Mouse (Mus musculus): ENCODE data around the gene 1600014C10Rik.
A peak's percentile ranks its signal among the peaks of the same experiment; 100 is the strongest.

The 1600014C10Rik gene

GRCm38 (mm10) chr7:38215697-38216096, 32.7 kb downstream of the 1600014C10Rik start:
- DNase-seq (ENCODE audit: low spot score): no peak

GRCm38 (mm10) chr7:38217417-38218171, 34.6 kb downstream of the 1600014C10Rik start:
- DNase-seq (ENCODE audit: low spot score): peak; percentile 75

- DNase-seq (ENCODE audit: low spot score): no peak
Measured at GRCm38 (mm10) chr7:38218631-38219367, 35.8 kb downstream of the 1600014C10Rik start.

GRCm38 (mm10) chr7:38219526-38219925, 36.5 kb downstream of the 1600014C10Rik start:
- DNase-seq (ENCODE audit: low spot score): no peak

GRCm38 (mm10) chr7:38220866-38221265, 37.8 kb downstream of the 1600014C10Rik start:
- no peak for DNase-seq (ENCODE audit: low spot score)

- DNase-seq (ENCODE audit: low spot score): peak; percentile 39
Measured at GRCm38 (mm10) chr7:38224577-38225369, 41.8 kb downstream of the 1600014C10Rik start.

GRCm38 (mm10) chr7:38226226-38226625, 43.2 kb downstream of the 1600014C10Rik start:
- DNase-seq (ENCODE audit: low spot score): no peak

GRCm38 (mm10) chr7:38227181-38227899, 44.3 kb downstream of the 1600014C10Rik start:
- peak; percentile 78 for DNase-seq (ENCODE audit: low spot score)

- peak; percentile 95 for DNase-seq (ENCODE audit: low spot score)
Measured at GRCm38 (mm10) chr7:38227900-38228298, 44.9 kb downstream of the 1600014C10Rik start, which contains the start of gene Plekhf1. TSS of gene Plekhf1 (minus strand) at chr7:38228016.

- DNase-seq (ENCODE audit: low spot score): no peak
Measured at GRCm38 (mm10) chr7:38228329-38228728, 45.3 kb downstream of the 1600014C10Rik start.

- DNase-seq (ENCODE audit: low spot score): peak; percentile 25
Measured at GRCm38 (mm10) chr7:38230285-38230684, 47.3 kb downstream of the 1600014C10Rik start.

GRCm38 (mm10) chr7:38236400-38237105, 53.5 kb downstream of the 1600014C10Rik start:
- no peak for DNase-seq (ENCODE audit: low spot score)

GRCm38 (mm10) chr7:38237140-38237539, 54.1 kb downstream of the 1600014C10Rik start:
- no peak for DNase-seq (ENCODE audit: low spot score)

GRCm38 (mm10) chr7:38242417-38242816, 59.4 kb downstream of the 1600014C10Rik start:
- no peak for DNase-seq (ENCODE audit: low spot score)

Measured in ovary, postnatal 36 days (tissue).